Mouse (Mus musculus) embryonic facial prominence, embryonic 11.5 days (tissue): ENCODE measurements around the gene Ptpn11. TPM values are rescaled to one million over a fixed set of nuclear protein-coding genes. Genes with fewer than 3 reads are reported as not detected.
"Not testable (repeated sequence)": the region's sequence is repeated elsewhere in the genome, so short reads cannot be mapped to it uniquely, and the experiment has no call there.

Experiments used
- ATAC-seq: fragments of 200-750 bp; cut with Nextera tagmentation; replicated peaks from 2 replicates; pipeline ENCODE4 v1.8.0; 2017; ENCODE audit warnings: low read depth; ENCODE audit not compliant: insufficient number of reproducible peaks, low FRiP score, low TSS enrichment
- DNase-seq: peaks from one replicate; pipeline ENCODE4 v3.0.0-alpha.2; 2015; ENCODE audit warnings: low spot score
- H3K27ac ChIP-seq: fragments of 300-500 bp; sonication (generic); replicated peaks from 2 replicates; pipeline ENCODE4 v1.5.1; 2014; ENCODE audit warnings: mild to moderate bottlenecking, low read depth, low read length, control low read depth
- H3K27me3 ChIP-seq: fragments of 300-500 bp; sonication (generic); 2 replicates; pipeline ENCODE4 v1.6.1; 2014; ENCODE audit warnings: mild to moderate bottlenecking, low read length, moderate library complexity, mixed read lengths; ENCODE audit not compliant: control insufficient read depth, insufficient read depth
- H3K36me3 ChIP-seq: fragments of 300-500 bp; sonication (generic); replicated peaks from 2 replicates; pipeline ENCODE4 v1.6.1; 2014; ENCODE audit warnings: low read depth, mild to moderate bottlenecking, low read length, moderate library complexity, mixed read lengths; ENCODE audit not compliant: control insufficient read depth, insufficient read depth
- H3K4me1 ChIP-seq: fragments of 300-500 bp; sonication (generic); 2 replicates; pipeline ENCODE4 v1.6.1; 2014; ENCODE audit warnings: low read length, mixed read lengths; ENCODE audit not compliant: control insufficient read depth, insufficient read depth
- H3K4me2 ChIP-seq: fragments of 300-500 bp; sonication (generic); 2 replicates; pipeline ENCODE4 v1.6.1; 2014; ENCODE audit warnings: low read depth, mild to moderate bottlenecking, control low read depth, low read length, moderate library complexity
- H3K4me3 ChIP-seq: fragments of 300-500 bp; sonication (generic); 2 replicates; pipeline ENCODE4 v1.5.1; 2014; ENCODE audit warnings: low read depth, low read length, control low read depth
- H3K9ac ChIP-seq: fragments of 300-500 bp; sonication (generic); replicated peaks from 2 replicates; pipeline ENCODE4 v1.6.1; 2014; ENCODE audit warnings: mild to moderate bottlenecking, control low read depth, low read length
- H3K9me3 ChIP-seq: fragments of 300-500 bp; sonication (generic); replicated peaks from 2 replicates; pipeline ENCODE4 v1.6.1; 2016; ENCODE audit warnings: mild to moderate bottlenecking, low read length, inconsistent platforms, mixed read lengths; ENCODE audit not compliant: control insufficient read depth
- WGBS: fragments of 180-500 bp; shearing (Covaris S2); extraction: QIAGEN DNeasy Blood & Tissue Kit; methylation state at CpG from one replicate; pipeline ENCODE4 v1.1.7; 2014; 5-methylcytosine and 5-hydroxymethylcytosine counted together
- polyA plus RNA-seq: library from polyadenylated mRNA; unstranded; fragments of >200 nt; fragmentation: Nextera tagmentation; extraction: Ambion mirVana; gene quantifications from 2 replicates; pipeline ENCODE4 v1.2.1, GENCODE M21; 2014

Ptpn11 gene
- polyA plus RNA-seq, 1 experiment from 2014 or later, result 25.1 TPM

GRCm38 (mm10) chr5:121219980-121220731 is 29.0 kb upstream of the Ptpn11 start, which contains the start of gene Hectd4:
TSS of gene Hectd4 (plus strand) at chr5:121220219.
- Histone ChIP-seq H3K27me3 (no peaks in the 10 kb centered on the region), H3K4me1 (no peaks in the 10 kb centered on the region; the same call in 1 of the 2 replicates), H3K36me3 (no peaks in the 10 kb centered on the region), H3K9ac (peak within 1 kb of the TSS; percentile 83), H3K4me3 (peak within 1 kb of the TSS; percentile 94), H3K27ac (peak within 1 kb of the TSS; percentile 67; the same call in 1 of the 2 replicates), H3K4me2 (peak within 1 kb of the TSS; percentile 79), H3K9me3 (no peaks in the 10 kb centered on the region)
- ATAC-seq (peak; percentile 82), DNase-seq (peak; percentile 97)
- under 1% methylated on average over 57 of the region's 90 CpGs for WGBS

DNA sequence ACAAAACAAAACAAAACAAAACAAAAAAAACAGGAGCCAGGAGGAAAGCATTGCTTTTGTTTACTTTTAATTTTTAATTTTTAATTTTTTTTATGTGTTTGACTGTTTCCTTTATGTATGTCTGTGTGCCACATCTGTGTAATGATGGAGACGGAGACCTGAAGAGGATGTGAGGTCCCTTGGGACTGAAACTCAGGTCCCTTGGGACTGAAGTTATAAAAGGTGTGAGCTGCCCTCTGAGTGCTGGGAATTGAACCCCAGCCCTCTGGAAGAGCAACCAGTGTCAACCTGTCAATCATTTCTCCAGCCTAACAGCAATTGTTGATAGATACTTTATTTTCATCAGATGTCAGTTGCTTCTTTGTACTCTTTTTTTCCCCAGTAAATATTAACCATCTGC is 28.0 kb upstream of the Ptpn11 start:
- Histone ChIP-seq H3K36me3 (no peaks in the 10 kb centered on the region), H3K27me3 (no peaks in the 10 kb centered on the region), H3K4me3 (no peak overlapping the region), H3K4me2 (no peak overlapping the region), H3K9me3 (no peaks in the 10 kb centered on the region), H3K4me1 (no peaks in the 10 kb centered on the region; the same call in 1 of the 2 replicates), H3K27ac (no peak overlapping the region), H3K9ac (no peak overlapping the region)
- WGBS, result 81% methylated on average over 1 of the region's 1 CpGs
- ATAC-seq (no peak), DNase-seq (no peak)

- 84% methylated on average over 2 of the region's 2 CpGs for WGBS
Measured at GRCm38 (mm10) chr5:121217313-121217634, 26.1 kb upstream of the Ptpn11 start.

DNA sequence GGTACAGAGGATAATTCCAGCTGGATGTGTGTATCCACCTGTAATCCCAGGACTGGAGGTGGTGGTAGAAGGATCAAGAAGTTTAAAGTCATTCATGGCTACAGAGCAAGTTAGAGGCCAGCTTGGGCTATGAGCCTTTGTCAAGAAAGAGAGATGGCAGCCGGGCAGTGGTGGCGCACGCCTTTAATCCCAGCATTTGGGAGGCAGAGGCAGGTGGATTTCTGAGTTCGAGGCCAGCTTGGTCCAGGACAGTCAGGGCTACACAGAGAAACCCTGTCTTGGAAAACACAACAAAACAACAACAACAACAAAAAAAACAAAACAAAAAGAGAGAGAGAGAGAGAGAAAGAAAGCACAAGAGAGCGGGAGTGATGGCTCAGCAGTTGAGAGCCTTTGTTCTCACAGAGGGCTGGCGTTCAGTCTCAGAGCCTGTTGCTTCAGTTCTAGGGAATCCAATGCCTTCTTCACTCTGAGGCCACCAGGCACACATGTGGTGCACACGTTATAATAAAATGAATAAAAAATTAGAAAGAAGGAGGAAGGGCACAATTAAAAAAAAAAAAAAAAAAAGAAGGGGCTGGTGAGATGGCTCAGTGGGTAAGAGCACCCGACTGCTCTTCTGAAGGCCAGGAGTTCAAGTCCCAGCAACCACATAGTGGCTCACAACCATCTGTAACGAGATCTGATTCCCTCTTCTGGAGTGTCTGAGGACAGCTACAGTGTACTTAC is 25.6 kb upstream of the Ptpn11 start:
- not testable (repeated sequence) for H3K27me3 ChIP-seq, H3K27ac ChIP-seq, H3K36me3 ChIP-seq, H3K4me3 ChIP-seq, H3K4me1 ChIP-seq, ATAC-seq, H3K4me2 ChIP-seq, H3K9ac ChIP-seq, DNase-seq, H3K9me3 ChIP-seq
- WGBS, result 87% methylated on average over 9 of the region's 9 CpGs

More at GRCm38 (mm10) chr5:121217313-121217634, 26.1 kb upstream of the Ptpn11 start:
- Histone ChIP-seq H3K27ac (no peak overlapping the region), H3K9ac (no peak overlapping the region), H3K9me3 (no peaks in the 10 kb centered on the region), H3K36me3 (peaks cover 1% of the 10 kb centered on the region; the same call in 1 of the 2 replicates), H3K4me2 (no peak overlapping the region), H3K4me3 (no peak overlapping the region), H3K4me1 (no peaks in the 10 kb centered on the region; the same call in 1 of the 2 replicates), H3K27me3 (no peaks in the 10 kb centered on the region)
- DNase-seq (no peak), ATAC-seq (no peak)

GRCm38 (mm10) chr5:121216126-121216446 is 24.9 kb upstream of the Ptpn11 start:
- H3K9ac ChIP-seq, result no peak overlapping the region
- H3K27ac ChIP-seq, result no peak overlapping the region
- no peaks in the 10 kb centered on the region for H3K27me3 ChIP-seq
- H3K4me1 ChIP-seq, result no peaks in the 10 kb centered on the region
- peaks cover 10% of the 10 kb centered on the region for H3K36me3 ChIP-seq
- DNase-seq (no peak), ATAC-seq (no peak)
- H3K4me2 ChIP-seq, result no peak overlapping the region
- H3K9me3 ChIP-seq, result no peaks in the 10 kb centered on the region
- no peak overlapping the region for H3K4me3 ChIP-seq
- whole genome bisulfite sequencing, result 84% methylated on average over 12 of the region's 12 CpGs

GRCm38 (mm10) chr5:121215380-121216125 is 24.4 kb upstream of the Ptpn11 start:
- peak; percentile 85 for DNase-seq
- no peaks in the 10 kb centered on the region for H3K4me1 ChIP-seq
- H3K9me3 ChIP-seq, result no peaks in the 10 kb centered on the region
- H3K36me3 ChIP-seq, result peaks cover 12% of the 10 kb centered on the region
- H3K9ac ChIP-seq, result no peak overlapping the region
- no peak for ATAC-seq
- H3K4me3 ChIP-seq, result no peak overlapping the region
- H3K27me3 ChIP-seq, result no peaks in the 10 kb centered on the region
- H3K27ac ChIP-seq, result no peak overlapping the region
- no peak overlapping the region for H3K4me2 ChIP-seq
- WGBS, result 50% methylated on average over 13 of the region's 13 CpGs

- H3K27ac ChIP-seq, result no peak overlapping the region
- H3K27me3 ChIP-seq, result no peaks in the 10 kb centered on the region
- H3K4me1 ChIP-seq, result no peaks in the 10 kb centered on the region
- H3K4me2 ChIP-seq, result no peak overlapping the region
- no peaks in the 10 kb centered on the region for H3K9me3 ChIP-seq
- no peak overlapping the region for H3K4me3 ChIP-seq
- WGBS, result 51% methylated on average over 7 of the region's 7 CpGs
- H3K9ac ChIP-seq, result no peak overlapping the region
- ATAC-seq (no peak), DNase-seq (no peak)
- peaks cover 17% of the 10 kb centered on the region for H3K36me3 ChIP-seq
Measured at GRCm38 (mm10) chr5:121214707-121215106, 23.5 kb upstream of the Ptpn11 start.
